Mouse (Mus musculus): ENCODE results near the gene Gm21854. TPM values are rescaled to one million over a fixed set of nuclear protein-coding genes. Genes with fewer than 3 reads are reported as not detected.
"Not testable (repeated sequence)": the region's sequence is repeated elsewhere in the genome, so short reads cannot be mapped to it uniquely, and the experiment has no call there.

Gm21854 gene
- total RNA-seq (2022) = not detected

- not testable (repeated sequence) for DNase-seq
Observed at GRCm38 (mm10) chrY:5656686-5657085, at the start of gene Gm21854. Gene Gm21854, plus strand, starts transcription at chrY:5656986.

Other genes starting within 250 kb of the Gm21854 start
- gene Gm20914, start 69.0 kb downstream of the Gm21854 start, total RNA-seq (2022) = not detected
- not detected for gene Gm28171, start 136.4 kb downstream of the Gm21854 start, total RNA-seq (2022)

Measured in adrenal gland, adult 8-10 months (tissue).